Mouse (Mus musculus) c-Kit-negative CD71-positive TER-119-positive erythroid progenitor cells, embryonic 14.5 days (primary cell): ENCODE results near the gene Inafm2.
A peak's percentile ranks its signal among the peaks of the same experiment; 100 is the strongest.

ENCODE experiments used
- DNase-seq: peaks from one replicate; pipeline ENCODE4 v3.0.0-alpha.2; 2013; ENCODE audit warnings: low read depth, low spot score

The Inafm2 gene

DNA sequence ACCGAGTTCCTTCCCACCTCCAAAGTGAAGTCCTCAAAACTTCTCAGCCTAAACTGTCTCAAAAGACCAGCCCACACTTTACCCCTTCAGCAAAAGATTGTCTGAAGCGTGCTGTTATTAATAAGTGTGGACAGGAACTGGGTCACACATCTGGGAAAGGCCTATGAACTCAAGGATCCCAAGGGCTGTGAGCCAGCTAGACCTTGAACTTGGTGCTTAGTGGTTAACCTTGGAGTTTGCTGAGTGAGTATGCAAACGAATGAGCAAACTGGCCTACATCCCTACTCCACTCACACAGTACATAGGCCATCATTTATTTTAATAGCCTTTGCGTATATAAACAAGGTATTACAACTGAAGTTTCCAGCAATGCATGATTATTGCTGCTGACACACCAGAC is 20.0 kb upstream of the Inafm2 start:
- DNase-seq = no peak

DNA sequence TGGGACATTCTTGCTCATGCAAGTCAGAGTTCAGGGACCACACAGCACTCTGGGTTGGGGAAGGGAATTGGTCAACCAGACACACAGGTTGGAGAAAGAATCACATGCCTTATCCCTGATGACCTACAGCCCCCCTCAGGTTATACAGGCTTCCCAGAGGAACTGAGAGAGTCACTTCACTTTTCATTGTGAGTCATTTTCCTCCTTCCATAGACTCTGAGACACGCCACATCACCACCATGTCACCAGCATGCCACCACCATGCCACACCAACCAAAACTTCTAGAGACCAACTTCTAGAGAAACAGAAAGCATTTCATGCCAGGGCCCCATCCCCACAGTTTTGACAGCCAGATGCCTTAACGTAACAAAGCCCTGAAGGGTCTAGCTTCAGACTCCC is 18.7 kb upstream of the Inafm2 start:
- no peak for DNase-seq

DNA sequence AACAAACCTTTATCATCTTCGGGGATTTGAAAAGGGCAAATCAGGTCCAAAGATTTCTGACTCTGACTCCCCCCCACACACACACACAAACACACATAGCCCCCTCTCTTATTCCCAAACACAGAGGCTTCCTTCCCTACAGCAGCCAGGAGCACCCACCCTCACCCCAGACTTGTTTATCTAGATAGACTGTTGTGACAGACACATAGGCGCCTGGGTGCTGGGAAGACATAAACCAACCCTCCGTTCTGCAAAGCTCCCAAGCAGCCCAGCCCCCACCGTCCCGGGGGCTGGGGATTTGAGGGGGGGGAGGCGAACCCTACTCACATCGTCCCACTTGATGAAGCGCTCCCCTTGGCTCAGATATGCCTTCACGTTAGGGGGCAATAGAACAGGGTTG is 17.6 kb upstream of the Inafm2 start:
- DNase-seq = no peak

DNA sequence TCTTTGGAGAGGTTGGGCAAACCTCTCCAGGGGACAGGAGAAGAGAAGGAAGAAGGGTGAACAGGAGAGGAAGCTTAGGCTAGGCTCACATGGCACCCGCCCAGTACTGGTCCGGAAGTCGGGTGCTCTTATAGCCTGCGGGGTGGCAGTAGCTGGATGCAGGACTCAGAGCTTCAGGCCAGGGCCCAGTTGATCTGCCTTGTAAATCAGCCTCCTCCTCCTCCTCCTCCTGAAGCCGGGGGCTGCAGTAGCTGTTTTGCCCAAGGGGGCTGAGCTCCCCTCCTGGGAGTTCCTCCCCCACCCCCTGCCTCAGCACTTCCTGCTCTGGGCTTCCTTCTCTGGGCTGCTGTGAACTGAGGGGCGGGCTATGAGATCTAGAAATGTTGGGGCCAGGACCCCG is 17.2 kb upstream of the Inafm2 start, which contains the start of gene Plcb2:
Gene Plcb2 (minus strand): TSS at position 102 of the 400 bp plus-strand sequence.
- DNase-seq = no peak

DNA sequence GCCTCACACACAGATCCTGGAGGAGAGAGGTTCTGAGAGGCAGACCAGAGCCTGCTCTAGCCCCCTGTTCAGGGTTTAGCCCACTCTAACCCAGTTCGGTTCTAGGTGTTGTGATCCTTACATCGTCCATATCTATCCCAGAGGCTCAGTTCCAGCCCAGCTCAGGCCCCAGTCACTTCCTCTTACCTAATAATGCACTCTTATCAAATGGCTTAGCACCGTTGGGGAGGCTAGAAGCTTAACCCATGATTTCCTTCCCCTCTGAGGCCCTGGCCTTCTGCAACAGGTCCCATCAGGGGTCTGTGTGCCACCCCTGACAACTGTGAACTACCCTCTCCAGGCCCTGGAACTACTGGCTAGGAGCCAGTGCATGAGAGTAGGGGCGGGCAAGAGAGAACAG is 16.4 kb upstream of the Inafm2 start:
- DNase-seq = no peak

DNA sequence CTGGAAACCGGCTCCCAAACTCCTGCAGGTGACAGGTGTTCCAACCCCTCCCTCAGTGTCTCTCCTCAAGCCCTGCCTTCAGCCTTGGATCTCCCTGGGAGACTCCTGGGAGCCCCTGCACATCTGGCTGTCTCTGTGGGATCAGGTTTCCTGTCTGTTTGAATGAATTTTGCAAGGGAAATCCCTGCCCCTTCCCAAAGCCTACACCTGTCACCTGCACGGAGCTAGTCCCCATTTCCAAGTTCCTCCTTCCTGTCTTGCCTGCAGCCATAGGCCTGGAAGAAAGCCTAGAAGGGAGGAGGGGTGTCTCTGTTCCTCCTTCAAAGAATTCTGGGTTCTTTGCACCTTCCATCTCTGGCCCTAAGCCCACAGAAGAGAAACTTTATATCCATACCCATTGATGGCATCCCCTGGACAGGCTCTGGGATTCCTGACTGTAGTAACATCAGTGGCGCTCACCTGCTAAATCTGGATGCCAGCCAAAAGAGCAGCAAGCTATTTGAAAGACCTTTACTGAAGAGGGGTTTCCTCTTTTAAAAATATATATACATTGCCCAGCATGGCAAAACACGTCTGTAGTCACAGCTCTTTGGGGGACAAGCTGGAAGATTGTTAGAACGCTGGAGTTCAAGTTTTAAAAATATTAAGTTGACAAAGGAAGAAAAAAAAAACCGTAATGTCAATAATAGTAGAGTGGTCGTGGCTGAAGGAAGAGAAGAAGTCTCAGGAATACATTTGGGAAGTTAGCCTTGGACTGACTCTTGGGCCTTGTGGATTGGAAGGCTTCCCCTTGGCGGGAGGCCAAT is 15.5 kb upstream of the Inafm2 start:
- no peak for DNase-seq

DNA sequence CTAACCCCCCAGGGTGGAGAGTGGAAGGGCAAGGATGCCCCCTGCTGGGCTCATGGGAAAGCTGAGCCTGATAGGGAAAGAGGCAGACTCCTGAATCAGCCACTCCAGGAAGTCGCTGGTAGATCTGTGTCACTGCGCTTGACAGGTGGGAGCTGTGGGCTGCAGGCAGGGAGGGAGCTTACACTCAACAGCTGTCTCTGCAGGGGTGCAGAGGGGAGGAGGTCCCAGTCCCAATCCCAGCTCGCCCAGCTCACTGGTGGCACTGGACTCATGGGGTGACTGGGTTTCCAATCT is 15.0 kb upstream of the Inafm2 start:
- DNase-seq = no peak

DNA sequence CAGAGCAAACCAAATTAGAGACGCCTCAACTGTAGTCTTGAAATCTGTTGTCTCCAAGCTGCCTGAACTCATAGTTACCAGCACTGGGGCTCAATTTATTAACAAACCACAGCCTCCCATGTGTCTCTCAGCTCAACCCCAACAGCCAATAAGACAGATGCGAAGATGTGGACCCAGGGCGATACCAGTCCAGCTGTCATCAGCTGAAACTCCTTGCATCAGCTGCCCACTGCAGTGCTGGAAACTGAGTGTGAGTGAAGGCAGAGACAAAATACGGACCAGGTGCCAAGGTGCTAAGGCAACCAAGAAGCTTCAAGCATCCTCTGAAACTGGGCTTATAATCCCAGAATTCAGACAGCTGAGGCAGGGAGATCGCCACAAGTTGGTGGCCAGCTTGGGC is 13.6 kb upstream of the Inafm2 start:
- no peak for DNase-seq

DNA sequence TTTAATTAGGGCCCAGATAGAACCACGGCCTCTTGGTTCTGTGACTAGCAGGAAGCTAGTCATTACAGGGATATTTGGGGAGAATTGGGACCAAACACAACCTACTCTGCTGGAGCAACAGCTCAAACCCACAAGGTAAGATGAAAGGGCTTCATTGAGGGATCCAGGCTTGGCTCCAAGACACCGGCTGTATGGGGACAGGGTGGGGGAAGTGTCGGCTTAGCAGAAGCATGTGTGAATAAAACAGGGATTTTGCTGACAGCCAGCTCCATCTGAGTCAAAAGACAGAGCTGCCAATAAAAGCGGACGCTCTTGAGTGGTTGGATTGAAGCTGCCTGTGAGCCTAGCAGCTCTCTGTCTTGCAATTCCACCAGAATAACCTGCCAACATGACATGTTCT is 12.2 kb upstream of the Inafm2 start:
- no peak for DNase-seq

DNA sequence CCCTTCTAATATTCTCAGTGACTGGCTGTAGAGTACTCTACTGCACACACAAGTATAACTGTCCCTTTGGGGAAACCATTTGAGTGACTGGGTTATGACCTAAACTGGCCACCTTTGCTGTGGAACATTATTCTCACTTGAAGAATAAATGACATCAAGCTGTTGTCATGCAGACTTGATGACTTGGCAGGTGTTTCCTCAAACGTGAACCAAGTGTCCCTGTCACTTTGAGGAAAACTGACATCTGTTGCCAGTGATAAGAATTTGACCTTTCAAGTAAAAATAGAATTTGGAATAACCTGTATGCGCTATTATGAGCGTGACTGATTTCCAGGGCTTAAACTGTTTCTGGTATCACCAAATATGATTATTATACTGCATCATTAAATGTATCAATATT is 5.2 kb upstream of the Inafm2 start:
- no peak for DNase-seq

DNA sequence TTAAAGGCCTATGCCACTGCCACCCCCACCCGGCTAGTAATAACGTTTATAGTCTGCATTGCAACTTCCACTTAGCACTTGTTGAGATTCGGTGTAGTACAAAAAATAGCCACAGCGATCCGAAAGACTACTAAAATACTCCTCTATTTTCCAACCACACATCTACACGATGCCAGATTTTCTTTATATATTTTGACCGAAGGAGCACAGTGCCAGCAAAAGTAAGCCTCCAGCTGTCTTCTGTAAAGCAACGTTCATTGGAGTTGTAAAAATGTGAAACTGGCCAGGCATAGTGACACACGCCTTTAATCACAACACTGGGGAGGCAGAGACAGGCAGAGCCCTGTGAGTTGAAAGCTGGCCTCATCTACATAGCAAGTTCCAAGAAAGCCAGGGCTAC is 4.4 kb upstream of the Inafm2 start:
- no peak for DNase-seq

DNA sequence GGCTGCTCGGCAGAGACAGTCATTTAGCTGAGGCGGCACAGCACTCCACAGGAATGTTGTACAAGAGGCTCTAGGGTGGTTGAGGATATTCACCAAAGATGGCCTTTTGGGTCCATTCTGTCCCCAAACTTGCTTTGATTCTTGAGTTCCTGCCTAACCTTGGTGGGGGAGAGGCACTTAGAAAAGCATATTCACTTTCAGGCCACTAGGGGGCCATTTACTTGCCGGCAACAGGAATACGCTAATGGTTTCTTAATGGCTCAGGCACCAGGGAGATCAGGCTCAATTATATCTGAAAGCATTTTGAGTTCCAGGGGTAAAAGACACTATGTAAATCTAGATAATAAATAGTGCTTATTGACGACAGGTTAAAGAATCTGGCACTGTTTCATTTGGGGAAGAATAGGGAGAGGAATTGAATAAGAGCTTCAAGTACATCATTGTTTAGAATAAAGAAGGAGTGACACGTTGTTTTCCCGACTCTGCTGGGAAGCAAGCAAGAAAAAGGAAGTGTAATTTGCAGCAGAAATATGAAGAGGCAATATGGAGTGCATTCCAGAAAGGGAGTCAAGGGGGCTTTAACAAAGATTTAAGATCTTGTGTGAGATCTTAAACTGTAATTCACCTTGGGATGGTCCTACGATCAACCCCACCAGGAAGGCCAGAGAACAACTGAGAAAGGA is 2.2 kb upstream of the Inafm2 start:
- DNase-seq = peak; percentile 54

DNA sequence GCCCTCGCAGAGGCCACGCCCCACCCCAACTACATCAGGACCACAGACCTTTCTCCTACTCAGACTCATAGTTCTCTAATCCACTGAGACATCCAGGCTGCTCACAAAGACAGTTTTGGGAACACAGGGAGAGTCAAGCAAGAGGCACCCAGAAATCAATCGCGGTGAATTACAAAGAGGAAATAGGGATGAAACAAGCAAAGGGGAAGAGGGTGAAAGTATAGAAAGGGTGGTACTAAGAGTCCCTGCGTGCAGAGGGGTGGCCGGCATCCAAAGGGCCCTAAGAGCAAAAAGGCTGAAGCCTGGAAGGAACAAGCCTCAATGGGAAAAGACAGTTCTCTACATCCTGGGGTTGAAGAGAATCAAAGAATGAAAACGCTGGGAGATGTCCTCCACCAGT is 937 bp upstream of the Inafm2 start:
- DNase-seq = no peak

DNA sequence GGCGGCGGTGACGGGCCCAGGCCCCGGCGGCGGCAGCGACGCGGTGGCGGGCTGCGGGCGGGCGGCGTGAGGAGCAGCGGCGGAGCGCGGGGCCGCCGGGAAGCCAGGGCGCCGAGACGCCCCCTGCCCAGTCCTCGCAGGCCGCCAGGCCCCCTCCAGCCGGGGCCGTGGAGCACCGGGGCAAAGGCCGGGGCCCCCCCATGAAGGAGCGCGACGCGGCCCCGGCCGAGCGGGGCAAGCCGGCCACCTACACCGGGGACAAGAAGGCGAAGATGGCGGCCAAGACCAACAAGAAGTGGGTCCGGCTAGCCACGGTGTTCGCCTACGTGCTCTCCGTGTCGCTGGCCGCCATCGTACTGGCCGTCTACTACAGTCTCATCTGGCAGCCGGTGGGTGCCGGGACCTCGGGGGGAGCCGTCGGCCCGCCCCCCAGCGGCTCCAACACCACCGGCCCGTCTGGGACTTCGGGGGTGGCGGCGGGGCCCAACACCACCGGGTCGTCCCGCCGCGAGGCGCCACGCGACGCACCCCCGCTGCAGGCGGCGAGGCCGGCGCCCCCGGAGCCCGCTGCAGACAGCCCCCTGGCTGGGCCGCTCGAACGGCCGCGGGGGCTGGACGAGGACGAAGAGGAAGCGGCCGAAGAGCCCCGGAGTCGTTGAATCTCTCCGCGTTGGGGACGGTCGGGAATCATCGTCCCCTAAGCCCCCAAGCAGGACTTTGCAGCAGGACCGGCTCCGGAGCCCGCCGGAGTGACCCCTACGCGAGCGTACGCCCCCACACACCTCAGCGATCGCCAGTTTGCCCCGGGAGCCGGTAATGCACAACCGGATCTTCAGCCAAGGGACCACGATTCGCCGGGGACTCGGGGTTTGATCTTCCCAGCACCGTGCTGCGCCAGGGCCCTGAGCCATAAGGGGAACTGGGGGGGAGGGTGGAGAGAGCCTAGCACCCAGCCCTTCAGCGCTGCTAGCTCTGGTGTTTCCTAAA is 650 bp downstream of the Inafm2 start:
- no peak for DNase-seq

DNA sequence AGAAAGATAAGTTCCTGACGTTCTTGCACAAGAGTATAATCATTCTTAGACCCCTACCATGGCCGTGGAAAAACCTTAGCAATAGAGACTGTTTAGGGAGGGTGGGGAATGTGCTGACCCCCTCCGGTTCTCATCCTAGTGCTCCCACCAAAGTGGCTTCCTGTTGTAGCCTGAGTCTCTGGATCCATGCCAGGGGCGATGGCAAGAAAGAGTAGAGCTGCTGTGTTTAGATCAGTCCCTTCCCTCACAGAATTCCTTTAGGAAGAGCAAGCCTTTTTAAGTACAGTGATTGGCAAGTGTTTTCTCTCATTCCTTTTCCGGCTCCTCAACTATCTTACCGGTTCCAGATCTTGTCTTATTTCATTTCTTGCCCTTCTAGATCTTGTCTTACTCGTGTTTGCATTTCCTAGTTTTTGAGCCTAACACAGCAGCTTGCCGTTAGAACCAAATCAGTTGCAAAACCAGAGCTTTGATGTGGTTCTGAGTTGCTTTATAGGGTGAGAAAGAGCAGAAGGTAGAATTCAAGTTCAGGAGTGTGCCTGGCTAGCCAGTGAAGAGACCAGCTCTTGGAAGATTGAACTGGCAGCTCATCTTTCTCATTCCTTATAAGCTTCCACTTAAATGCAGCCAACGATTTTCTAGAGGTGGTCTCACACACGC is 1.9 kb downstream of the Inafm2 start:
- no peak for DNase-seq

DNA sequence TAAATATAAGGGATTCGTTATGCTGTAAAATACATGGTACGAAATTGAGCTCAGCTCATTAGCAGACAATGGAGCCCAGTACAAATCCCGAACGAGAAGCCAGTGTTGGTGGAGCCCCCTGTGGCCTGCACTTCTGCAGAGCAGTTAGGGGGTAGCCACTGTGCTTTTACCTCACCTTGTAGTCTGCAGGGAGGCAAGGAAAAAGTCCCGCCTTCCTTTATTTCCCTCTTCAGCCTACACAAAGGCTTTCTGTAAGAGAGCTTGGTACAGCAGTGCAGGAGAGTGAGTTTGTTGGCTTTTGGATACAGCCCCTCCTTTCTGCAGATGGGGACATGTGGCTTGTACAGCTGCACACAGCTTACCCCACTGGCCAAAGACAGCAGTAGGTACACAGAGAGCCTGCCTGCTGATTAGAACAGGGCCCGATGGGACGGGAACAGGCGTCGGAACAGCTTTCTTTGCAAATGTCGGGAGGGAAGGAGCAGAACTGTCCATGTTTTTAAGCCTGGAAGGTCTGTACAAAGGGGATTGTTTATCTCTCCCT is 3.9 kb downstream of the Inafm2 start:
- DNase-seq = no peak

DNA sequence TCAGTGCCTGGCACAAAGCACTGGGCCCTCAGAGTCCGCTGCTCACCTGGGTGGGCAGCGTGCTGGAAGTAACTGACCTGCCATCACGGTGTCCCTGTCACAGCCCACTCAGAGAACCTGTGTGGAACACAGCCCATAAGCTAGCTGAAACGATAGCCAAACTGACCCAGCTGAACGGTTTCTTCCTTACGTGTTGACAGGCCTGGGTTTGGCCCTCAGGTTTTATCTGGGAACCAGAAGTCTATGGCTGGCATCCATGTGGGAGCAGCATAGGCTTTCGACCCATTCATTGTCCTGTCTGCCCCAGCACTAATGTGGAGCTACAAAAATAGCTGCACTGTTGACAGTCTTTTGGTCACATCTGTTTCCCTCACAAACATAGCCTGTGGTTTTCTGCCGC is 4.9 kb downstream of the Inafm2 start:
- DNase-seq = no peak

DNA sequence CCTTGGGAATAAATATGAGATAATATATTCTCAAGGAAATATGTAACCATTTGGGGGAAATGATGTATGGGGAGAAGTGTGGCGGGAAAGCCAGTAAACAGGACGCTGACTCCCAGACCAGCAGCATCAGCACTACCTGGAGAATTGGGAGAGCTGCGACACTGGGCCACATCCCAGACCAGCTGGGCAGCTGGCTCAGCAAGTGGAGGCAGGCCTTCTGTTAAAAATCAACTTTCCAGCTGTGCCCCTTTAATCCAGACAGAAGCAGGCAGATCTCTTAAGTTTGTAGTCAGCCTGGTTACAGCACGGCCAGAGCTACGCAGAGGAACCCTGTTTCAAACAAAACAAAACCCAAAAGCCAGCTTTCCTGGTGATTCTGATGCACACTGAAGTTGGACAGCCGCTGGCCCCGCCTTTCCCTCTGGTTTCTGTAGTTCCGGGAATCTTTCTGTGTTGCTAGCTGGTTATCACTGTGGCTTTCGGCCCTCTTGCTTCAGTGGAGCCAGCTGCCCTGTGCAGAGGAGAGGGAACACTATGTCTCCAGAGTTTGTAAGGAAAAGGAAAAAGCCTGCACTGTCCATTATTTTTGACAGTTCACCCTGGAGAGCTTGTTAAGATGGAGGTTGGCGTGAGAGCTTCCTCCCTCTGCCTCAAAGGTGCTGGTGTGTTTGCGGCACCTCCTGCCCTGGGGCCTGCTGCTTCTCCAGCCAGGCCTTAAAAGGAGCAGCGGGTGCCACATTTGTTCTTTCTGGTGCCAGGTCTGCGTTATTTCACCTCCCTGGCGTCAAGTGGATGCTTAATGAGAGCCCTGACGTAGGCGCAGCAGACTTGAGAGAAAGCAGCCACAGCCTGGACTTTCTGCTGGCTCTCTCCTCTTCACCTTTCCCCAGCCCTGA is 6.6 kb downstream of the Inafm2 start:
- no peak for DNase-seq

DNA sequence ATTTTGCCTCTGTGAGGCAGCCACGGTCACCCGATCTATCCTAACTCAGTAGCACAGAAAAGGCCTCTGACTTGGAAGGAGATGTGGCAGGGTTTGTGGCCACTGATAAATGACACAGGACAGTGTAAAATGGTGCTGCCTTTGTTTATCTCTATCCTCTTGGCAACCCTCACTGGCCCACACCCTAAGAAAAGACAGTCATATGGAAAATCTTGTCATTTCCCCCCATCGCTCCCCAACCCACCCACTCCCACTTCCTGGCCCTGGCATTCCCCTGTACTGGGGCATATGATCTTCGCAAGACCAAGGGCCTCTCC is 7.2 kb downstream of the Inafm2 start:
- DNase-seq = no peak

DNA sequence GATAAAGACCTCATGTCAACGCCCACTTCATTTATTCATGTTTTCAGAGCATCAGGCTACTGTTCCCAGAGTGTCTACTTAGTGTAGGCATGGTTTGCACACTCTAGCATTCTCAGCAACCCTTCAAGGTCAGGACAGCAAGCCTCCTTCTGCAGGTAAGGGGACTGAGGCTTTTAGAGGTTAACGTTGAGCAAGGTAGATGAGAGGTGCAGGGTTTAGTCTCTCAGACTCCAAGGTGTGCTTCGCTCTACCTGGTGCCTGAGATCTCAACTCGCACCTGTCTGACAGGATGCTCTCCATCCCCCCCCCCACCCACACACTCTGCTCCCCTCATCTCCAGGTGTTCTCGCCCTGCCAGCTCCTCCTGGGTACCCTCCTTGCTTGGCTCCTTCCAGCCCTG is 8.6 kb downstream of the Inafm2 start:
- no peak for DNase-seq

DNA sequence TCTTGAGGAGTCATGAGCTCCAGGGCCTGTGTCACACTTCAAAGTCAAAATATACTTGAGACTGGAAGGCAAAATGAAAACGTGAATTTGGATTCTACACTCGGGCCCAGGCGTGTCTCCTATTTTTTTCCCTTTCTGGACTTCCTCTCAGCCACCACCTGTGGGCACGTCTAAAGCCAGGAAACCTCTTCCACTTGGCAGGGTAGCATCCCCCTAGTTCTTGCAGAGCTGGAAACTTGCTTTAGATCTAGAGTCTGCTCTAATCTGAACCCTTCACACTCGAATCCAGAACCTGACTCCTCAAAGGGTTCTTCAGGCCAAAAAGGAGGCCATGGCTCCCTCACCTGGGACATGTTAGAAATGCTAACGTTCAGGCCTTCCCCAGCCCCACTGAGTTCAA is 9.8 kb downstream of the Inafm2 start:
- DNase-seq = no peak
